Mouse (Mus musculus) testis, adult 2 months (tissue): ENCODE results near the gene Cav3. TPM values are rescaled to one million over a fixed set of nuclear protein-coding genes. Genes with fewer than 3 reads are reported as not detected.

Experiments
- H3K27ac ChIP-seq: fragments of 200-500 bp; 2 replicates; pipeline ENCODE4 v1.5.1; 2012; ENCODE audit warnings: low read depth, low read length; ENCODE audit not compliant: control insufficient read depth, insufficient read depth
- H3K27me3 ChIP-seq: fragments of 200-500 bp; 2 replicates; pipeline ENCODE4 v1.6.1; 2012; ENCODE audit warnings: mild to moderate bottlenecking, low read length, moderate library complexity; ENCODE audit not compliant: control insufficient read depth, insufficient read depth
- H3K36me3 ChIP-seq: fragments of 200-500 bp; 2 replicates; pipeline ENCODE4 v1.6.1; 2012; ENCODE audit warnings: mild to moderate bottlenecking, low read length; ENCODE audit not compliant: control insufficient read depth, insufficient read depth
- H3K4me1 ChIP-seq: fragments of 200-500 bp; 2 replicates; pipeline ENCODE4 v1.6.1; 2012; ENCODE audit warnings: low read length; ENCODE audit not compliant: control insufficient read depth, insufficient read depth
- H3K4me3 ChIP-seq: fragments of 200-500 bp; 2 replicates; pipeline ENCODE4 v1.5.1; 2012; ENCODE audit warnings: low read depth, mild to moderate bottlenecking, low read length, moderate library complexity, mixed read lengths; ENCODE audit not compliant: control insufficient read depth
- CTCF ChIP-seq: fragments of 200-500 bp; IDR thresholded peaks from 2 replicates; pipeline ENCODE4 v1.5.1; 2012; ENCODE audit warnings: low read depth, mild to moderate bottlenecking, inconsistent platforms, low read length, moderate library complexity; ENCODE audit not compliant: control insufficient read depth, insufficient read depth, insufficient replicate concordance
- POLR2A ChIP-seq: fragments of 200-500 bp; IDR thresholded peaks from 2 replicates; pipeline ENCODE4 v1.6.1; 2012; ENCODE audit warnings: low read depth, mild to moderate bottlenecking, inconsistent platforms, low read length, moderate library complexity; ENCODE audit not compliant: control insufficient read depth
- polyA plus RNA-seq: library from polyadenylated mRNA; depleted of rRNA; stranded (reverse); fragments of >200 nt; gene quantifications from 2 replicates; pipeline ENCODE4 v1.2.3, GENCODE M21; 2012; rRNA removed

The Cav3 gene
- 0.14 and 0.17 TPM in 2 replicates for polyA plus RNA-seq

DNA sequence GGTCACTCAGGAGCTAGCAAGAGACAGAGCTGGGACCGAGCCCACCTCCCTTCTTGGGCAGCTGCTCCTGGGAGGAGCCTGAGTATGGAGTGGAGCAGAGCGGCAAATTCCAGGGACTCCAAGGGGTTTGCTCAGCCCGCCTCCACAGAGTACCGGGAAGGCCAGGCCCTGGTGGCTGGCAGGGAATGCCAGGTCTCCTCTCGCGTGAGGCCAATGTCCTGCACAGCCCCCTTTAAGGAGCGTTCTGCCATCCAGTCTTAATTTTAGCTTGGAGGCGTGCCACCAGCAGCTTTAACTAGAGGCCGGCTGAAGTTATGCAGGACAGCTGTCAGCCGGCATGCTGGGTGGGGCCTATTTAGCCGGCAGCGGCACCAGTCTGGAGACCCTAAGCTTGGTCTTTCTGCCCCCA, at the start of gene Cav3:
Gene Cav3, plus strand, starts transcription at position 165 of the 409 bp plus-strand sequence.
- Histone ChIP-seq H3K27ac (no peak within 1 kb of the TSS), H3K27me3 (no peaks in the 10 kb centered on the region), H3K4me1 (peaks cover 3% of the 10 kb centered on the region; the same call in 1 of the 2 replicates), H3K4me3 (no peak within 1 kb of the TSS; the same call in 1 of the 2 replicates), H3K36me3 (no peaks in the 10 kb centered on the region)
- TF ChIP-seq POLR2A (no peak), CTCF (no peak)

DNA sequence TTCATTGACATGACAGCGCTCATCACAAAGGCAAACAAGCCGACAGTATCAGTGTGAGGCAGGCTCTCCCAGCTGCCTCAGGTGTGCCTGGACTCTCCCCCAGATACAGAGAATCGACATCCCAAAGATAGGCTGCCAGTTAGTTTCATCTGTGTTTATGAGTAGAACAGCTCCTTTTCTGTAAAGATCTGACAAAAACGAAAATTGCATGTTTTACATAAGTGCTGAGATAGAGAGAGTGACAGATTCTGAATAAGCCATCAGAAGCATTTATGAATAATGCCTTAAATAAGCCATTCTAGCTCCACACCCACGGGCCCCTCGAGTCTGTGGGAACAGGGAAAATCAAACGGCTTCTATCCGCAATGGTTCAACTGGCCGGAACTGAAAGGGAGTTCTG, 40.0 kb upstream of the Cav3 start:
- Histone ChIP-seq H3K36me3 (no peaks in the 10 kb centered on the region), H3K27ac (no peak overlapping the region), H3K4me3 (no peak overlapping the region), H3K4me1 (no peaks in the 10 kb centered on the region; the same call in 1 of the 2 replicates), H3K27me3 (no peaks in the 10 kb centered on the region)
- TF ChIP-seq POLR2A (no peak), CTCF (no peak)

DNA sequence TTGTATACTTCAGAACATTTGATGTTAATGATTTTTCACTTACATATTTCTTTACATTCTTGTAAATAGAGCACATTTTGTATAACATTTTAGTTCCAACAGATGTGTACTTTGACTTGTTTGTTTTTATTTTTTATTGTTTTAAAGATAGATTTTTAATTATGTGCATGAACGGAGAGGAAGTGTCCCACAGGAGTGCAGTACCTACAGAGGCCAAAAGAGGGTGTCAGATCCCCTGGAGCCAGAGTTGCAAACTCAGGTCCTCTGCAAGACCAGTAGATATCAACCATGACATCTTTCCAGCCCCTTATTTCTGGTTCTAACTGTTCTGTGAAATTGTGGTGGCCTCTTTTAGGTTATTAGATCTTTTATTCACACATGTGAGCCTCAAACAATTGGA, 38.4 kb upstream of the Cav3 start:
- Histone ChIP-seq H3K27ac (no peak overlapping the region), H3K36me3 (no peaks in the 10 kb centered on the region), H3K27me3 (no peaks in the 10 kb centered on the region), H3K4me3 (no peak overlapping the region), H3K4me1 (no peaks in the 10 kb centered on the region; the same call in 1 of the 2 replicates)
- no peak for TF ChIP-seq POLR2A
- no peak for TF ChIP-seq CTCF

GRCm38 (mm10) chr6:112423746-112424501, 35.4 kb upstream of the Cav3 start:
- no peak for TF ChIP-seq POLR2A
- TF ChIP-seq CTCF = no peak
- Histone ChIP-seq H3K36me3 (no peaks in the 10 kb centered on the region), H3K4me1 (no peaks in the 10 kb centered on the region; the same call in 1 of the 2 replicates), H3K4me3 (no peak overlapping the region), H3K27me3 (no peaks in the 10 kb centered on the region), H3K27ac (no peak overlapping the region)

DNA sequence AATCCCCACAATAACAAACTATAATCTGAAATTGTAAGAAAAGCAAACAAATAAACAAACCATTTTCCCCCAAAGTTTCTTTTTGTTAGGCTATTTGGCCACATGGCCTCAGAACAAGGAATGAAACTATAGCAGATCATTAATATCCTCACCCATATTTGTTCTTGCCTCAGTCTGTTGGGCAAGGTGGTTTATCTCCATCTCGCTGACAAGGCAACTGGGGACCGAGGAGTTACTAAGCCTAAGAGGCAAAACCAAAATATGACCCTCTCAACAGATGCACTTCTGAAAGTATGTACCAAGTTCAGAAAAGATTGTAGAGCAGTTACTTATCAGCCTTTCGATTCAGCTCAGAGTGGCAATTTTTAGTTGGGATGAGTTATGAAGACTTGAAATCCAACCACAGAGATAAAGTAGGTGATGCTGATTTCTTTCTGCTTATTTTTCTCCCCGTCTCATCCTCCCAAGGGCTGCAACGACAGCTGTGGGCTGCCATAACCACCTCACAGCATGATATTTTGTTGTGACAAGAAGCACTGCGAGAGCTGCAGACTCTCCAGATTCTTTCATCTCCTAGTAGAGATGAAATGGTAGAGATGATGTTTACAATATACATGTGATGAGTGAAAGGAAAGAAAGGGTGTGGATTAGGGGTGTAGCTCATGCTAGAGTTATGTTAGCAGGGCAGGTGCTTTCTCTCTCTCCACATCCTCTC, 33.1 kb upstream of the Cav3 start:
- no peaks in the 10 kb centered on the region for H3K4me1 ChIP-seq
- no peaks in the 10 kb centered on the region for H3K36me3 ChIP-seq
- no peak overlapping the region for H3K27ac ChIP-seq
- TF ChIP-seq POLR2A (no peak), CTCF (no peak)
- no peak overlapping the region for H3K4me3 ChIP-seq
- H3K27me3 ChIP-seq = no peaks in the 10 kb centered on the region

GRCm38 (mm10) chr6:112445675-112446074, 13.6 kb upstream of the Cav3 start:
- no peak overlapping the region for H3K27ac ChIP-seq
- TF ChIP-seq POLR2A (no peak), CTCF (no peak)
- H3K36me3 ChIP-seq = no peaks in the 10 kb centered on the region
- no peaks in the 10 kb centered on the region for H3K27me3 ChIP-seq
- no peak overlapping the region for H3K4me3 ChIP-seq
- no peaks in the 10 kb centered on the region for H3K4me1 ChIP-seq

- Histone ChIP-seq H3K4me3 (no peak overlapping the region), H3K27ac (no peak overlapping the region), H3K36me3 (no peaks in the 10 kb centered on the region), H3K27me3 (no peaks in the 10 kb centered on the region), H3K4me1 (peaks cover 3% of the 10 kb centered on the region; the same call in 1 of the 2 replicates)
- TF ChIP-seq POLR2A (no peak), CTCF (no peak)
Observed at GRCm38 (mm10) chr6:112461459-112461858, 2.2 kb downstream of the Cav3 start.

GRCm38 (mm10) chr6:112463331-112463730, 4.0 kb downstream of the Cav3 start:
- Histone ChIP-seq H3K4me1 (peaks cover 3% of the 10 kb centered on the region; the same call in 1 of the 2 replicates), H3K36me3 (no peaks in the 10 kb centered on the region), H3K27ac (no peak overlapping the region), H3K27me3 (no peaks in the 10 kb centered on the region), H3K4me3 (no peak overlapping the region)
- TF ChIP-seq POLR2A = no peak
- no peak for TF ChIP-seq CTCF
